Mouse (Mus musculus): Measurements from ENCODE around the gene Taf15.
"Not testable (repeated sequence)": the region's sequence is repeated elsewhere in the genome, so short reads cannot be mapped to it uniquely, and the experiment has no call there.

The Taf15 gene

GRCm38 (mm10) chr11:83536831-83537230 is 63.9 kb downstream of the Taf15 start:
- DNase-seq (ENCODE audit: low spot score in 2 of 2) = no peak

- DNase-seq (ENCODE audit: low spot score in 2 of 2) = no peak
These were observed 65.9 kb downstream of the Taf15 start for GRCm38 (mm10) chr11:83538705-83539314.

GRCm38 (mm10) chr11:83540931-83541330 is 68.0 kb downstream of the Taf15 start:
- no peak for DNase-seq (ENCODE audit: low spot score in 2 of 2)

GRCm38 (mm10) chr11:83541415-83541814 is 68.5 kb downstream of the Taf15 start:
- DNase-seq (ENCODE audit: low spot score in 2 of 2) = no peak

GRCm38 (mm10) chr11:83544214-83544613 is 71.3 kb downstream of the Taf15 start:
- no peak for DNase-seq (ENCODE audit: low spot score in 2 of 2)

- no peak for DNase-seq (ENCODE audit: low spot score in 2 of 2)
These were observed 77.3 kb downstream of the Taf15 start for GRCm38 (mm10) chr11:83550186-83550632.

- DNase-seq (ENCODE audit: low spot score in 2 of 2) = not testable (repeated sequence)
These were observed 78.2 kb downstream of the Taf15 start for GRCm38 (mm10) chr11:83551037-83551436.

GRCm38 (mm10) chr11:83551668-83552067 is 78.8 kb downstream of the Taf15 start:
- DNase-seq (ENCODE audit: low spot score in 2 of 2) = no peak

Data from spleen, postnatal 14 days (tissue).